Mouse (Mus musculus) intestine, embryonic 15.5 days (tissue): ENCODE results near the gene Zmat3. TPM values are rescaled to one million over a fixed set of nuclear protein-coding genes. Genes with fewer than 3 reads are reported as not detected.

Experiments
- ATAC-seq: fragments of 200-750 bp; cut with Nextera tagmentation; 2 replicates; pipeline ENCODE4 v1.8.0; 2017; ENCODE audit warnings: moderate TSS enrichment, moderate library complexity
- H3K27ac ChIP-seq: fragments of 300-500 bp; sonication (generic); 2 replicates; pipeline ENCODE4 v1.5.1; 2015; ENCODE audit warnings: mild to moderate bottlenecking, inconsistent platforms
- H3K27me3 ChIP-seq: fragments of 300-500 bp; sonication (generic); replicated peaks from 2 replicates; pipeline ENCODE4 v1.6.1; 2015; ENCODE audit warnings: inconsistent platforms
- H3K36me3 ChIP-seq: fragments of 300-500 bp; sonication (generic); 2 replicates; pipeline ENCODE4 v1.6.1; 2015; ENCODE audit warnings: inconsistent platforms
- H3K4me1 ChIP-seq: fragments of 300-500 bp; sonication (generic); replicated peaks from 2 replicates; pipeline ENCODE4 v1.6.1; 2015; ENCODE audit warnings: inconsistent platforms
- H3K4me2 ChIP-seq: fragments of 300-500 bp; sonication (generic); replicated peaks from 2 replicates; pipeline ENCODE4 v1.6.1; 2015; ENCODE audit warnings: mild to moderate bottlenecking, inconsistent platforms
- H3K4me3 ChIP-seq: fragments of 300-500 bp; sonication (generic); replicated peaks from 2 replicates; pipeline ENCODE4 v1.5.1; 2015; ENCODE audit warnings: inconsistent platforms
- H3K9ac ChIP-seq: fragments of 300-500 bp; sonication (generic); 2 replicates; pipeline ENCODE4 v1.6.1; 2015; ENCODE audit warnings: inconsistent platforms
- H3K9me3 ChIP-seq: fragments of 300-500 bp; sonication (generic); 2 replicates; pipeline ENCODE4 v1.6.1; 2016; ENCODE audit warnings: inconsistent platforms
- WGBS: fragments of 180-500 bp; shearing (Covaris S2); methylation state at CpG from one replicate; pipeline ENCODE4 v1.1.7; 2015; 5-methylcytosine and 5-hydroxymethylcytosine counted together
- polyA plus RNA-seq: library from polyadenylated mRNA; unstranded; fragments of >200 nt; fragmentation: Nextera tagmentation; extraction: Ambion mirVana; gene quantifications from 2 replicates; pipeline ENCODE4 v1.2.1, GENCODE M21; 2015

Zmat3 gene
- polyA plus RNA-seq, 1 experiment from 2014 or later: 4.2 TPM

DNA sequence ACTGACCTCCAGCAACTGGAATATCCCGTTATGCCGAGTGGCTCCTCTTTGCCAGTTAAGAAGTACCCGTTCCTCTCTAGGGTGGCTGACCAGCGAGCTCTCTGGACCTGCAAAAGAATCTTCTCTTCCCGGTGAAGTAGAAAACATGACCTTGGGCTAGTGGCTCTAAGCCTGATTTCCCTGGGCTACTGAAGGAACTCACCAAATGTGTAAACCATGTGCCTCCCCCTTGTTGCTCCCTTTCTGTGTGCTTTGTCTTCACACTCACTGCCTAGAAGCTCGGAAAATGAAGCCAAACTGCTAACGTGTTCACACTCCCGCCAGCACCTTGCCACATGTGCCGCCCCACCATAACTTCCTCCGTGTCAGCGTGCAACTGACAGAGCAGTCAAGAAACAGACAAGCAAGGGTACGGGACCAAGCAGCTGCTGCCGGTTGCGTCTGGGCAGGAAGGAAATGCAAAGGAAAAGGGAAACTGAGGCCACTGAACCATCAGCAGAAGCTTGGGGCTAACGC lies 47.9 kb downstream of the Zmat3 start:
- no peaks in the 10 kb centered on the region for H3K9me3 ChIP-seq
- H3K4me2 ChIP-seq: no peak overlapping the region
- no peak for ATAC-seq
- no peaks in the 10 kb centered on the region for H3K36me3 ChIP-seq
- H3K4me1 ChIP-seq: no peaks in the 10 kb centered on the region
- H3K4me3 ChIP-seq: no peak overlapping the region
- H3K27me3 ChIP-seq: no peaks in the 10 kb centered on the region
- no peak overlapping the region for H3K9ac ChIP-seq
- 63% methylated on average over 15 of the region's 15 CpGs for WGBS
- no peak overlapping the region for H3K27ac ChIP-seq

DNA sequence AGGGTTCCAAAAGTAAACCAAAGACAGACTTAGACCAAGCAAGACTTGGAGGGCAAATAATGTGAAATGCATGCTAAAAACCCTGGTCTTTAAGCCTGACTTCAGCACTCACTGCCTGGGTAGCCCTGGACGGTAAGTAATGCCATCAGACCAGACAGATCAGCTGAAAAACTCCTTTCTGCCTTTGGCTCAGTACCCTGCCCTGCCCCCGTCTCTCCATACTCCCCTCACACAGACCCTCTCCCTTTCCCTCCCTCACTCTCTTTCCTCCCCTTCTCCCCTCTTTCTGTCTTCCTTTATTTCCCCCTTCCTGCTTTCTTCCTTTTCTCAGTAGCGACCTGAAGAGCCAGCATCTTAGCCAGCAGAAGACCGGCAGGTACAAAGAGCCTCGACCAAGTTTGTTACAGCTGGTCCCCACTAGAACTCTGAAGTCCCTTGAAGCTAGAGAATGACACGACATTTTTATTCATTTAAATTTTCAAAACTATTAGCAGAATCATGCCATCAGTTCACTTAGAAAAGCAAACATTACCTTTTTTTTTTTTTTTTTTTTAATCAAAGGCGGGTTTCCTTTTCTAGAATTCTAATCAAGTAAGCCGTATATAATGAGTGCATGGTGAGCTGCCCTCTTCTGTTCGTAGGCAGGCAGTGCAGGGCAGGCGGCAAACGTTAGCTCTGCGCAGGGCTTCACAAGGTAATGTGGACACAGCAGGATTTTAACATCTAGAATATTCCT lies 48.5 kb downstream of the Zmat3 start:
- Histone ChIP-seq H3K27me3 (no peaks in the 10 kb centered on the region), H3K36me3 (no peaks in the 10 kb centered on the region), H3K4me2 (no peak overlapping the region), H3K4me3 (no peak overlapping the region), H3K9ac (no peak overlapping the region), H3K4me1 (no peaks in the 10 kb centered on the region), H3K27ac (no peak overlapping the region), H3K9me3 (no peaks in the 10 kb centered on the region)
- 28% methylated on average over 12 of the region's 12 CpGs for WGBS
- 0 out of 2 replicates have a peak, but pooled peaks have one; percentile 61 for ATAC-seq

DNA sequence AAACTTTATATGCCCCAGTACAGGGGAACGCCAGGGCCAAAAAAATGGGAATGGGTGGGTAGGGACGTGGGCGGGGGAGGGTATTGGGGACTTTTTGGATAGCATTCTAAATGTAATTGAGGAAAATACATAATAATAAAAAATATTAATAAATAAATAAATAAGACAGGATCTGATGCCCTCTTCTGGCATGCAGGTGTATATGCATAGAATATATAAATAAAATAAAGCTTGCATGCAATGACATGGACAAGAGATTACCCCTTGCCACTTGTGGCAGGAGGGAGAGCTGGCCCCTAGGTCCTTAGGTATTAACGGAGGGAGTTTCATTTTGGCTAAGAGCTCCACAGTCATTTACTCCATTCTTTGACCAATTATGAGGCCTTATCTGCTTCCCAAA lies 51.1 kb downstream of the Zmat3 start:
- no peaks in the 10 kb centered on the region for H3K9me3 ChIP-seq
- H3K4me2 ChIP-seq: no peak overlapping the region
- no peaks in the 10 kb centered on the region for H3K36me3 ChIP-seq
- no peak overlapping the region for H3K4me3 ChIP-seq
- no peaks in the 10 kb centered on the region for H3K27me3 ChIP-seq
- ATAC-seq: no peak
- no peak overlapping the region for H3K27ac ChIP-seq
- no peak overlapping the region for H3K9ac ChIP-seq
- no peaks in the 10 kb centered on the region for H3K4me1 ChIP-seq
- WGBS: 98% methylated on average over 4 of the region's 4 CpGs

DNA sequence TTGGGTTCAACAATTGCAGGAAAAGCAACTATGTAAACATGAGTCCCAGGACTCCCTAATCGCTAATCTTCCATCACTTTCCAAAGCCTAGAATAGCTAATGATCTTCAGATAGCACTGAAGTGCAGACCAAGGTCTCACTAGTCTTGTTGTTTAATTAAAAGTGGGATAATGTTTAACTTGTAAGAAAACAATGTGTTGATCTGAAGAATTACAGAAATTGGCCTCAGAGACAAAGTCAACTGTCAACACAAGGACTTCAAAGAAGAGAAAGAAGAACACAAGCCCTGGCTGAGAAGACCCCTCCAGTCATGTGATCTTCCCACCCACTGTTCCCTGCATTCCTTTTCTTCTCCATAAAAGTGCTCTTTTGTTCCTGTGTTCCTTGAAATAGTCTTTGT lies 61.6 kb downstream of the Zmat3 start:
- Histone ChIP-seq H3K36me3 (no peaks in the 10 kb centered on the region), H3K4me2 (no peak overlapping the region), H3K27ac (no peak overlapping the region), H3K9ac (no peak overlapping the region), H3K27me3 (no peaks in the 10 kb centered on the region), H3K9me3 (no peaks in the 10 kb centered on the region), H3K4me1 (no peaks in the 10 kb centered on the region), H3K4me3 (no peak overlapping the region)
- 30% methylated on average over 1 of the region's 1 CpGs for WGBS
- ATAC-seq: no peak

DNA sequence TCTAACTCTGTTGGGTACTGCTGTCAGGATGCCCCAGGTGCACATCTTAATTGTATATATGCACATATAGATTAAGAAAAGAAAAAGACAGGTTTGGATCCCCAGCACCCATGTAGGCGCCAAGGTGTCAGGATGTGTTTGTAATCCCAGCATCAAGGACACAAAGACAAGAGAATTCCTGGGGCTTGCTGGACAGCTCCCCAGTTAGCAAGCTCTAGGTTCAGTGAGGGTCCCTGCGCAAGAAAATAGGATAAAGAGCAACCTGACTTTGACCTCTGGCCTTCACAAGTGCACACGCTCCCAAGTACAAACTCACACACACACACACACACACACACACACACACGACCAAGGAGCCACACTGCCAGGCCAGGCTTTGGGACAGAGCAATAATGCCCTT lies 73.8 kb downstream of the Zmat3 start:
- Histone ChIP-seq H3K36me3 (no peaks in the 10 kb centered on the region), H3K4me1 (no peaks in the 10 kb centered on the region), H3K27me3 (no peaks in the 10 kb centered on the region), H3K4me2 (no peak overlapping the region), H3K9ac (no peak overlapping the region), H3K4me3 (no peak overlapping the region), H3K27ac (no peak overlapping the region), H3K9me3 (no peaks in the 10 kb centered on the region)
- WGBS: 36% methylated on average over 4 of the region's 4 CpGs
- no peak for ATAC-seq

Other genes with a start within 250 kb of the Zmat3 start
- 7.9 and 10.9 TPM in 2 replicates for gene Pik3ca, start 31.7 kb upstream of the Zmat3 start, polyA plus RNA-seq
- gene Kcnmb3, start 126.2 kb upstream of the Zmat3 start, polyA plus RNA-seq: not detected in 2 replicates
- 28.2 and 32.9 TPM in 2 replicates for gene Zfp639, start 144.2 kb upstream of the Zmat3 start, polyA plus RNA-seq
- gene Mfn1, start 163.5 kb upstream of the Zmat3 start, polyA plus RNA-seq: 27.3 and 29.7 TPM in 2 replicates